Mouse (Mus musculus) cerebellum, adult 2 months (tissue): ENCODE measurements around the gene Ly75.

Experiments
- CTCF ChIP-seq: fragments of 200-500 bp; IDR thresholded peaks from 2 replicates; pipeline ENCODE4 v1.5.1; 2011; ENCODE audit warnings: low read depth, mild to moderate bottlenecking, control low read depth, low read length, moderate library complexity, borderline replicate concordance; ENCODE audit not compliant: insufficient read depth
- POLR2A ChIP-seq: fragments of 200-500 bp; IDR thresholded peaks from 2 replicates; pipeline ENCODE4 v1.6.1; 2011; ENCODE audit warnings: low read length, control low read depth, borderline replicate concordance; ENCODE audit not compliant: insufficient read depth

- no peak for TF ChIP-seq CTCF
- no peak for TF ChIP-seq POLR2A
These were observed 1.6 kb upstream of the Ly75 start for GRCm38 (mm10) chr2:60384763-60385085.
